ENCODE assay signal across 12 mouse cellular contexts in the genomic region with DNA sequence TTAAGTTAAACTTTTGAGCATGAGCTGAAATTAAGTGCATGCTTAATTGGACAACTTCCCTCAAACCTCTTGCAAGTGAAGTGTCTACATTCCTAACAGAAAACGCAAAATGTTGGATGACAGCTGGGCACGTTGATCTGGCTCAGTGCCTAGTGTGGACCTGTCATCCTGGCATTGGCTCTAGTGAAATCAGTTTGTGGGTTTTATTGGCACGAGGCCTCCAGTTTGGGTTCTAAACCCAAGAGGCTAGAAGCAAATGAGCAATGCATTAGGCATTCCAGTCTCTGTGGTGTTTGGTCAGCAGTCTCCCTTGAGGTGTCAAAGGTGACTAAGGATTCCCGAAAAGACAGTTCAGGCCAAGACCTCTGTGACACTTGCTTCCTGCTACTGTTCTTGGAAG.
DNase-seq lines count a peak whose midpoint lies in the region; ATAC-seq and TF ChIP-seq lines count a peak whose summit lies in the region.
"Had no signal": no experiment of that assay in that cellular context is flagged by ENCODE, and none has a peak within 500 bp of the region (broad histone marks: within the 10 kb centered on the region; RNA-seq: fewer than 3 reads in every experiment).

No protein-coding gene starts in this region.

- H3K4me1 ChIP-seq in embryonic facial prominence, embryonic 14.5 days (ENCODE audit: control insufficient read depth, insufficient read depth, low read length) = 0 out of 2 replicates have a peak, but pooled peaks cover 4% of the 10 kb centered on the region
- no peaks in the 10 kb centered on the region for H3K4me1 ChIP-seq in embryonic facial prominence, embryonic 10.5 days
- 0 out of 2 replicates have a peak, but pooled peaks cover 4% of the 10 kb centered on the region for H3K4me1 ChIP-seq in stomach, embryonic 16.5 days (ENCODE audit: control insufficient read depth, insufficient read depth, low read length)
- no peaks in the 10 kb centered on the region for H3K4me1 ChIP-seq in stomach, postnatal 0 days (replicated peaks; ENCODE audit: control insufficient read depth, insufficient read depth)
- H3K4me1 ChIP-seq in thymus, adult 2 months (replicated peaks; ENCODE audit: control insufficient read depth, insufficient read depth, low read length) = no peaks in the 10 kb centered on the region
- H3K4me1 ChIP-seq: liver, embryonic 13.5 days; midbrain, embryonic 13.5 days had no signal

- DNase-seq in embryonic facial prominence, embryonic 14.5 days (ENCODE audit: low spot score) = peak; percentile 49
- DNase-seq in embryonic facial prominence, embryonic 10.5 days (ENCODE audit: low spot score) = no peak
- DNase-seq in kidney, adult 9 months = peak; percentile 23
- DNase-seq in kidney, adult 8-10 months = no peak
- no peak for DNase-seq in stomach, postnatal 0 days (ENCODE audit: low spot score)
- DNase-seq in thymus, adult 2 months = no peak
- DNase-seq in gastrocnemius, adult 8-10 months (ENCODE audit: low spot score in 2 of 2) = no peak
- DNase-seq: kidney, adult 18-20 months; liver, embryonic 13.5 days had no signal

- H3K4me3 ChIP-seq in embryonic facial prominence, embryonic 14.5 days (ENCODE audit: low read depth, low read length) = no peak overlapping the region
- no peak overlapping the region for H3K4me3 ChIP-seq in embryonic facial prominence, embryonic 10.5 days
- no peak overlapping the region for H3K4me3 ChIP-seq in stomach, embryonic 16.5 days (replicated peaks; ENCODE audit: low read length)
- no peak overlapping the region for H3K4me3 ChIP-seq in stomach, postnatal 0 days (ENCODE audit: low read depth, low read length)
- H3K4me3 ChIP-seq in thymus, adult 2 months (ENCODE audit: control insufficient read depth, insufficient read depth, low read length) = no peak overlapping the region
- H3K4me3 ChIP-seq: liver, embryonic 13.5 days; midbrain, embryonic 13.5 days had no signal

- no peak overlapping the region for H3K4me2 ChIP-seq in embryonic facial prominence, embryonic 14.5 days (ENCODE audit: low read depth, low read length)
- H3K4me2 ChIP-seq in stomach, embryonic 16.5 days (ENCODE audit: low read depth, low read length) = no peak overlapping the region
- H3K4me2 ChIP-seq in stomach, postnatal 0 days (replicated peaks; ENCODE audit: low read depth) = no peak overlapping the region
- H3K4me2 ChIP-seq: liver, embryonic 13.5 days; midbrain, embryonic 13.5 days had no signal

- TF ChIP-seq POLR2A in thymus, adult 2 months (IDR thresholded peaks at IDR 0.05; ENCODE audit: control insufficient read depth, extremely low read depth, insufficient read depth, low read length, poor library complexity) = no peak

- H3K36me3 ChIP-seq in embryonic facial prominence, embryonic 14.5 days (ENCODE audit: control insufficient read depth, insufficient read depth, low read length) = no peaks in the 10 kb centered on the region
- no peaks in the 10 kb centered on the region for H3K36me3 ChIP-seq in embryonic facial prominence, embryonic 10.5 days (replicated peaks)
- H3K36me3 ChIP-seq in stomach, embryonic 16.5 days (ENCODE audit: control insufficient read depth, insufficient read depth, low read length) = no peaks in the 10 kb centered on the region
- no peaks in the 10 kb centered on the region for H3K36me3 ChIP-seq in stomach, postnatal 0 days (ENCODE audit: control insufficient read depth, insufficient read depth, low read length)
- no peaks in the 10 kb centered on the region for H3K36me3 ChIP-seq in thymus, adult 2 months (ENCODE audit: control insufficient read depth, insufficient read depth, low read length)
- H3K36me3 ChIP-seq: liver, embryonic 13.5 days; midbrain, embryonic 13.5 days had no signal

- no peak overlapping the region for H3K9ac ChIP-seq in embryonic facial prominence, embryonic 14.5 days (ENCODE audit: low read depth, low read length)
- H3K9ac ChIP-seq in stomach, embryonic 16.5 days (ENCODE audit: low read length) = no peak overlapping the region
- no peak overlapping the region for H3K9ac ChIP-seq in stomach, postnatal 0 days (ENCODE audit: low read length)
- H3K9ac ChIP-seq: liver, embryonic 13.5 days; midbrain, embryonic 13.5 days had no signal

- H3K27me3 ChIP-seq in embryonic facial prominence, embryonic 14.5 days (replicated peaks; ENCODE audit: control insufficient read depth, insufficient read depth, low read length) = no peaks in the 10 kb centered on the region
- H3K27me3 ChIP-seq in embryonic facial prominence, embryonic 10.5 days (replicated peaks; ENCODE audit: low read depth, poor library complexity, severe bottlenecking) = no peaks in the 10 kb centered on the region
- no peaks in the 10 kb centered on the region for H3K27me3 ChIP-seq in stomach, embryonic 16.5 days (ENCODE audit: control insufficient read depth, insufficient read depth, low read length)
- H3K27me3 ChIP-seq in stomach, postnatal 0 days (ENCODE audit: control insufficient read depth, insufficient read depth, low read length) = no peaks in the 10 kb centered on the region
- no peaks in the 10 kb centered on the region for H3K27me3 ChIP-seq in thymus, adult 2 months (ENCODE audit: control insufficient read depth, insufficient read depth, low read length)
- H3K27me3 ChIP-seq: CH12.LX; liver, embryonic 13.5 days; midbrain, embryonic 13.5 days had no signal

- H3K27ac ChIP-seq in embryonic facial prominence, embryonic 14.5 days (replicated peaks; ENCODE audit: low read depth, low read length) = no peak overlapping the region
- no peak overlapping the region for H3K27ac ChIP-seq in embryonic facial prominence, embryonic 10.5 days (replicated peaks)
- peak overlapping the region; percentile 0; the same call in 1 of the 2 replicates for H3K27ac ChIP-seq in stomach, embryonic 16.5 days (ENCODE audit: low read length)
- H3K27ac ChIP-seq in stomach, postnatal 0 days (replicated peaks) = no peak overlapping the region
- no peak overlapping the region for H3K27ac ChIP-seq in thymus, adult 2 months (ENCODE audit: control insufficient read depth, insufficient read depth, low read length)
- H3K27ac ChIP-seq: liver, embryonic 13.5 days; midbrain, embryonic 13.5 days had no signal

- TF ChIP-seq EP300 in stomach, postnatal 0 days (optimal IDR thresholded peaks at IDR 0.05) = no peak

- no peak for ATAC-seq in embryonic facial prominence, embryonic 14.5 days (ENCODE audit: low read depth)
- no peak for ATAC-seq in stomach, embryonic 16.5 days (ENCODE audit: insufficient read depth, low FRiP score)
- no peak for ATAC-seq in stomach, postnatal 0 days (ENCODE audit: low FRiP score, low TSS enrichment)
- ATAC-seq: midbrain, embryonic 13.5 days had no signal

- no peaks in the 10 kb centered on the region for H3K9me3 ChIP-seq in embryonic facial prominence, embryonic 14.5 days (ENCODE audit: control insufficient read depth, low read length)
- no peaks in the 10 kb centered on the region for H3K9me3 ChIP-seq in embryonic facial prominence, embryonic 10.5 days
- no peaks in the 10 kb centered on the region for H3K9me3 ChIP-seq in stomach, embryonic 16.5 days (replicated peaks; ENCODE audit: control insufficient read depth, low read length)
- no peaks in the 10 kb centered on the region for H3K9me3 ChIP-seq in stomach, postnatal 0 days (ENCODE audit: control insufficient read depth, low read length)
- H3K9me3 ChIP-seq: liver, embryonic 13.5 days; midbrain, embryonic 13.5 days had no signal

- WGBS in embryonic facial prominence, embryonic 14.5 days = 42% methylated on average over 4 of the region's 4 CpGs
- 72% methylated on average over 4 of the region's 4 CpGs for WGBS in embryonic facial prominence, embryonic 10.5 days
- 57% methylated on average over 4 of the region's 4 CpGs for WGBS in stomach, embryonic 16.5 days
- 49% methylated on average over 4 of the region's 4 CpGs for WGBS in stomach, postnatal 0 days
- 86% methylated on average over 4 of the region's 4 CpGs for WGBS in thymus, adult 2 months

- TF ChIP-seq CTCF in stomach, postnatal 0 days (IDR thresholded peaks at IDR 0.05; ENCODE audit: low read depth) = no peak
- no peak for TF ChIP-seq CTCF in thymus, adult 2 months (IDR thresholded peaks at IDR 0.05; ENCODE audit: borderline replicate concordance, control insufficient read depth, extremely low read depth, insufficient read depth, low read length, poor library complexity)

Comparison
In these comparisons a context has a peak if more than half of its experiments do, and no peak if none do; other contexts are left out.
1. DNase-seq: peak in embryonic facial prominence, embryonic 14.5 days (single experiment) and kidney, adult 9 months (single experiment); none in embryonic facial prominence, embryonic 10.5 days (single experiment), kidney, adult 8-10 months (0 of 2), stomach, postnatal 0 days (single experiment), thymus, adult 2 months (single experiment) and gastrocnemius, adult 8-10 months (0 of 2).